Mouse (Mus musculus) adrenal gland, adult (tissue): ENCODE data around the gene Wdr90.

ENCODE experiments used
- DNase-seq, 2 experiments: peaks; one replicate each; pipeline ENCODE4 v3.0.0; 2022 to 2023; ENCODE audit warnings: low spot score in 1 of 2; ENCODE audit not compliant: inconsistent age in 2 of 2

The Wdr90 gene

DNA sequence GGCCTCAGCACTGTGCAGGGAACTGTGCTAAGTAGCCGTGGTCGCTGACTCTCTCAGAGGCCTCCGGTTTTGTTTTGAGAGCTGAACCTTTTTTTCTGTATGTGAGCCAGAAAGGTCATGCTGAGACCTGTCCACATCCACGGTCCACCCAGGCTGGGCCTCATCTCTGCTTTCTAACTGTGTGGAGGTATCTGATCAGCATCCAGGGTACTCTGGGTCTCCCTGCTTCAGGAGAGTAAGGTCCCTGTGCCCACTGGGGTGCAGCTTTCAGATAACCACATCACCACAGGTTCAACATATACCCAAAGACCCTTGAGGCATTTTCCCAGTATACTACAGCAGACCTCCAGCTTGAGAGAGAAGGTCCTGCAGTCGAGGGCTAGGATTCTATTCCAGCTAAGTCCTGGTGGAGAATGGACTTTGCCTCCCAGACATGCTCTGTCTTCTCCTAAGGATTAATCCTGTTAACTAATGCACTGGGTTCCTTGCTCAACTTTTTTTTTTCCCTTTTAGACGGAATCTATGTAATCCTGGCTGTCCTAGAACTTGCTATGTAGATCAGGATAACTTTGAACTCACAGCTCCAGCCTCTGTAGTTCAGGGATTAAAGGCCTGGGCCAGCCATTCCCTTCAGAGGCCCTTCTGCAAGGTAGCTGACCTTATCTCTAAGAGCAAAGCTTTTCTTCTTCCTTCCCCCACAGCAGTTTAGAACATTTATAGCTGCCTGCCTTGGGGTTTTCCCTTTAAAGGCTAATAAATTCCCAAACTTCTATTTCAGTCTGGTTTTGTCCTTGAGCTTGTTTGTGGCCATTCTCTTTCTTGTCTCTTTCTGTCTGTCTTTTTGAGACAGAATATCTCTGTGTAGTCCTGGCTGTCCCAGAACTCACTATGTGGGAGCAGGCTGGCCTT is 657 bp upstream of the Wdr90 start:
- DNase-seq = peak in 1 of 2 experiments; percentile 77

DNA sequence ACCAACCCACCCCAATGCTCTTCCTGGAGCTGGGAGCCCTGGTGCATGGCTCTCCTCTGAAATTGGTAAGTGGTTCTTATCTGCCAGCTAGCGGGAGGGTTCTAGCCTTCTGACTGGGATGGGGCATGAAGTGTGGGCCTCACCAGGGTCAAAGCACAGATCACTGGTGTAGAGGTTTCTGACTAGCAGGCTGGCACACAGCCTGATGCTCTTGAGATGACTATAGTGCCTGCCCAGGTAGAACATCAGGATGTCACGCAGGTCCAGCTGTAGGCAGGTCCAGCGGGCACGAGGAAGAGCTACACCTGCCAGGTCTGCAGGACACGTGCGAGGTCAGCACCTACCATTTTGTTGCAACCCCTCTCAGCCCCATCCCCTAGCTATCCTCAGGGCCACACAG is 1.1 kb downstream of the Wdr90 start:
- DNase-seq = peak in 1 of 2 experiments; percentile 36

- DNase-seq = peak; percentile 96 to 98
These were observed 16.9 kb downstream of the Wdr90 start, which contains the start of gene Rhot2 for GRCm38 (mm10) chr17:25844396-25844901. Gene Rhot2, minus strand, starts transcription at chr17:25844851.

DNA sequence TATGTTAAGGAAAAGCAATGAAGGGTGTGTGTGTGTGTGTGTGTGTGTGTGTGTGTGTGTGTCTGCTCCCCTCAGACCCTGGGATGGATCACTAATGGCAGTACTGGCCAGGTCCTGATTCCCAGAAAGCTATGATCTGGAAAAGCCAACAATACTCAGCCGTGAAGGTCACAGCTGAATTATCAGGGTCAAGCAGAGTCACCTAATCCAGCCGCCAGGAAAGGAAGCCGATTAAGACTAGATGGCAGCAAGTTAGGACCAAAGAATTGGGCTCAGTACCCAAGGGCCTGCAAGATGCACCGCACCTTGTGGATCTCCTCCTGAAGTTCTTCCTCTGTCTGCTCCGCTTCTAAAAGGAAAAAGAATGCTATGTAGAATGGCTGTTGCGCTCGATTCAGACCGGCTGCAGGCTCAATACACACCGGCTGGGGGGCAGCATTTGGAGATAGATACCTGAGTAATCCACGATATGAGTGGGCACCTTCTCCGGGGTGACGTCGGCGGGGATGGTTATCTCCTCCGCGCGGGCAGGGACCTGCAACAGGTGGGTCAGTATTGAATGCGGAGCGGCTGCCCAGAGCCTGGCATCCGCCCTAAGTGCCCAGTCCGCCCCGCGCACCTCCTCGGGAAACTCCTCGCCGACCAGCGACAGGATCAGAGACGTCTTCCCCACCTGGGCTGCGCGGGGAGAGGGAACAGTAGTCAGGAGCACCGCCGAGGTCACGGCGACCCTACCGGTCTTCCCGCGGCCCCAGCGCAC is 17.5 kb downstream of the Wdr90 start:
- DNase-seq = peak in 1 of 2 experiments; percentile 84

- DNase-seq = no peak
These were observed 18.2 kb downstream of the Wdr90 start for GRCm38 (mm10) chr17:25843122-25843521.

DNA sequence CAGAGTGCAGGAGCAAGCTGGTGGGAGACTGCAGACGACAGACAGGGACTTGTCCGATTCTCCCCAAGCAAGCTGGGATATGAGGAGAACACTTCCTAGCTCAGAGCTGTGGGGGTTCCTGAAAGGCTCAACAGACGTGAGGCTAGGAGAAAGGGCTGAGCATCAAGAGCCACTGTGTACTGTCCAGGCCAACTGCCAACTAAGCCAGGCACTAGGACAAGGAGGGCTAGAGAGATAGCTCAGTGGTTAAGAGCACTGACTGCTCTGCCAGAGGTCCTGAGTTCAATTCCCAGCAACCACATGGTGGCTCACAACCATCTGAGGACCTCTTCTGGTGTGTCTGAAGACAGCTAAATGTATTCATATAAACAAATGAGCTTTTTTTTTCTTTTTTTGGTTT is 18.8 kb downstream of the Wdr90 start:
- no peak for DNase-seq

DNA sequence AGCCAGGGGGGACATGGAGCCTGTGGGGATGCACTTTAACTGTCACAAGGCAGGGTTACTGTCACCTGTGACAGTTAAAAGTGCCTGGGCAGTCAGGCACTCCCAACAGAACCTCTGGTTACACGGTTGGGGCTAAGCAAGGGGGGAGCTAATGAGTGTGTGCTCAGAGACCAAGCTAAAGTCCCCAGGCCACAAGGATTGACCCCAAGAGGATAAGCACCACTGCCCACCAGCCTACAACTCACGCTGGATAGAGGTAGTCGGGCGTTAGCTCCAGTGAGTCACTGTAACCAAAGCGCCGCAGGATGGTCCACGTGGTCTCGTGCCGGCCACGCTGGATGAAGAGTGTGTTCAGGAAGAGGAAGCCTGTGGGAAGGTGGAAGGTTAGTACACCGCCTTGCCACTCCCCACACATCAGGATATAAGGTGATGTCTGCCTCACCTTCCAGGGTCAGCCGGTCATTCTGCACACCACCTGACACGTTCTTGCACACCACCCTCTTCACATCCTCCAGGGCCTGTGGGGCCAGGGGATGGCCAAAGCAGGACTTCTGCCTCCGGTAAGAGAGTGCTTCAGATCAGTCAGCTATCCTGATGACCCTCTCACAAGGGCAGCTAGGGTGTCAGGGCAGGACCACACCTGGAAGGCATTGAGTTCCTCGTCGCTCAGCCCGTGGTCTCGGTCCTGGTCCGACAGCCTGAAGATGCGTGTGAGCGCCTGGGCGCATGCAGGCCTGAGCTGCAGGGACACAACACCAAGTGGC is 20.0 kb downstream of the Wdr90 start, which contains the start of gene Gm20683:
Gene Gm20683 (minus strand): TSS at position 647 of the 764 bp plus-strand sequence.
- DNase-seq = peak in 1 of 2 experiments; percentile 14

GRCm38 (mm10) chr17:25840519-25840918 is 20.8 kb downstream of the Wdr90 start:
- no peak for DNase-seq

DNA sequence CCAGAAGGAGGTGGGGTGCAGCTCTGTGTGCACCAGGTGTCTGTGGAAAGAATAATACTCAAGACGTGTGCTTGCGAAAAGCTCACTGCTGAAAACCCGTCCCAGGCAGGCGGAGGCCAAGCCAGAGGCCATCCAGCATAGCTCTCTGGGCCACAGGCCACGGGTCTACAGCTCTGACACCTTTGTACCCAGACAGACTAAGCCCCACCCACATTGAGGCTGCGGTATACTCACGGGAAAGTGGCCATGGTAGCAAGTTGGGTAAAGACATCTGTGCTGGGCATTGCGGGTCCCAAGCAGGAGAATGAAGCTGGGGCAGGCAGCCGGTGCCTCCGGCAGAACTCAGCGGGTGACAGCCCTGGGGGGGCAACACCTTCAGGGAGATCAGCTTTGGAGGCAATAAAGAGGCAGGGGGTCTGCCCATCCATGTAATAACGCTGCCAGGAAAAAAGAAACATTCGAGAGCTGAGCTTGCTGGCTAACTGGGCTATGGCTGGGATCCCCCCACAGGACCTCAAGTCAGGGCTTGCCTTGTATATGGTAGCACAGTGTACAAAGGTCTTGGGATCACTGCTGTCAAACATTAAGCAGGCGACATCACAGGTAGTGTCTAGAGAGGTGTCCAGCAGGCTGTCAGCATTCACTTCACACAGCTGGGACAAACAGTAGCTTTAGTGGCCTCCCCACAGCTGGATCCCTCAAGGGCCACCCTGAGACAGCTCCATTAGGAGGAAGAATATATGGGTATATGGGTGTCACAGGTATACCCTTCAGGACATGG is 21.7 kb downstream of the Wdr90 start:
- DNase-seq = no peak

- DNase-seq = peak in 1 of 2 experiments; percentile 38
These were observed 22.4 kb downstream of the Wdr90 start for GRCm38 (mm10) chr17:25838904-25839303.

DNA sequence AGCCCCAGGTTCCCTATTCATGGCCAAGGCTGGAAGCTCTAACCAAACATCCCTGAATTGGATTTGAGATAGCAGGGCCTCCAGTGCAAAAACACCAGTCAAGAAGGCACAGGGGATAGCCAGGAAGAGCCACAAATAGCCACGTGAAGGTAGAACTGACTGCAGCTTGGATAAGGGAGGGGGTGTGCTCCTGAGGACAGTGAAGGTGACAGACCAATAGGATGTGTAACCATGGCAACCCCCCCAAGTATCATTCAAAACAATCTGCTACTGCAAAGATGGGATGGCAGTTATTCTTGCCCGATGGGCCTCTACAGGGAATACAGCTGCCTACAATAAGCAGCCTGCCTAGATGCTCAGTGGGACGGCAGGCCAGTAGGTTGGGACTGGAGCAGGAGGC is 23.8 kb downstream of the Wdr90 start:
- DNase-seq = no peak

DNA sequence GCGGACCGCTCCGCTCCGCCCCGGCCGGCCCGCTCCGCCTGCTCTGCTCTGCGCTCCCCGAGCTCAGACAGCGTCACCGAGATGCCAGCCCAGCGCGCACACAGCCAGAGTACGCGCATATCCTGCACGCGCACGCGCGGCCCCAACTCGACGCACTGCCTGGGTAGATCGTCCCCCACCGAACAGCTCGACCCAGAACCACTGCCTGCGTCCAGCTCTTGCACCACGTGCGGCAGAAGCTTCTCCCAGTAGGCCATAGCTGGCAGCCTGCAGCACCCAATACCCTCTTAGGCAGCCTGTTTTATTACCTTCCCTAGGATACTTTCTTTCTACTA is 24.3 kb downstream of the Wdr90 start, which contains the start of gene Rhbdl1:
Gene Rhbdl1 (minus strand): TSS at position 220 of the 335 bp plus-strand sequence.
- DNase-seq = peak; percentile 92 to 95

DNA sequence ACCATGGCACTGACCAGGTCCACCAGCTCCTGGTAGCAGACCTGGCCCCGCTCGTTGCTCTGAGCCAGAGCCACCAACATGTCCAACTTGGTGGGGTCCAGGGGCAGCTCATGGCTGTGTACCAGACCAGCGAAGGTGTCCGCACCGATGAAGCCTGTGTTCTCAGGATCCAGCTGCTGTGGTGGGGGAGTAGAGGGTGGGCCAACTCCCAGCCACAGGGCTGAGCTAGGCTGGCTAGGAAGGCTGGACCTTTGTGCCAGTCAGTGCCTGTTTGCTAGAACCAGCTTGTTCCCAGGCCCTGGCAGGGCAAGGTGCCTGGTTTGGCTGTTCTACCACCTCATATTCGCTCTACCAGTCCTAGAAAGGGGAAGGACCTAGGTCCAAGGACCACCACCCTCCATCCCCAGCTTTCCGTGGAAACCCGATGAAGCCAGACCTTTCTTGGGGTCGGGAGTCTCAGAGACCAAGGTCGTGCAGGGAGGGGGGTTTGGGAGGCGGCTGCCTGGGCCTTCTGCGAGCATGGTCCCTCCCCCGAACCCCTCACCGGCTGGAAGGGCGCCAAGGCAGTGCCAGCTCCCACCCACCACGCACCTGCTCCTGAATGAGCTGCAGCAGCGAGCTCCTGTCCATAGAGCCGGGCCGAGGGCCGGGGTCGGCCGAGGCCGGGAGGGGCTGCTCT is 24.8 kb downstream of the Wdr90 start:
- DNase-seq = no peak

DNA sequence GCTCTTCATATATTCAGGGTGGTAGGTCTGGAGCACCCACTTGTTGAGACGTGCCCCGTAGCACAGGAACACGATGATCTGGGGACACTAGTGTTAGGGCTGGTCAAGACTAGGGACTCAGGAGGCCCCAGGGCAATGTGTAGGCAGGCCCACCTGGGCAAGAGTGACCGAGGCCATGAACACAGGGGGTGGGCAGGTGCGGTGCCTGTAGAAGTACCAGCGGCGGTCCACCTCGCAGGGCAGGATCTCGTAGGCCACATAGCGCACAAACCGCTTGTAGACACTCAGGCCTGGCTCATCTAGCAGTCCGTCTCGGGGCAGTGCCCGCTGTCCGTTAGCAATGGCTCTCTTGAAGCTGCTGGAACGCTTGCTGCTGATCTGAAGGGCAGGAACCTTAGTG is 25.5 kb downstream of the Wdr90 start:
- DNase-seq = peak; percentile 39 to 66

- DNase-seq = peak; percentile 46 to 54
These were observed 26.0 kb downstream of the Wdr90 start for GRCm38 (mm10) chr17:25835301-25835700.

- DNase-seq = peak; percentile 41 to 64
These were observed 26.6 kb downstream of the Wdr90 start for GRCm38 (mm10) chr17:25834595-25835222.

GRCm38 (mm10) chr17:25833961-25834594 is 27.2 kb downstream of the Wdr90 start:
- peak; percentile 64 to 85 for DNase-seq

GRCm38 (mm10) chr17:25833291-25833663 is 28.0 kb downstream of the Wdr90 start, which contains the start of gene Stub1:
Gene Stub1, minus strand, starts transcription at chr17:25833404.
- DNase-seq = peak; percentile 96 to 99
